Mouse (Mus musculus): ENCODE results near the gene Plppr1. TPM values are rescaled to one million over a fixed set of nuclear protein-coding genes. Genes with fewer than 3 reads are reported as not detected.

The Plppr1 gene
- total and polyA plus RNA-seq, 3 experiments, result not detected

DNA sequence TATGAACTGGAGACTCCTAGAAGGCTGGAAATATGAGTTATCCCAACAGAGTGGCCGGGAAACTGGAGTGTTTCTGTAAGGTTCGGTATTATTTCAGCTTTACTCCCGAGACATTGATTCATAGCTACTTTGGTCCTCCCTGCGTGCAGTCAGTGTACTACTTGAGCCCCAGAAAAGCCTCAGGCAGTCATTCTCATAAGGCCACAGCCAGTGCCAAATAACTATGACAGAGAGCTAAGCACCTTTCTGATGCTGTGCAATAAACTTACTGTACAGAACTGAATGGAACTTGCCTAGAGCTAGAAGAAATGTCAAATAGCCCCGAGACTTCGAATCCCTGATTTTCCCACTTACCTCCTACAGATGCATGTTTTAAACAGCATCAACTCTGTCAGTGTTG is 164.4 kb downstream of the Plppr1 start:
- Histone ChIP-seq H3K4me1 (ENCODE audit: control insufficient read depth in 1 of 2, insufficient read depth in 2 of 2, low read length in 2 of 2) (no peaks in the 10 kb centered on the region), H3K9ac (ENCODE audit: control insufficient read depth, low read depth, low read length, poor library complexity, severe bottlenecking) (no peak overlapping the region), H3K27me3 (ENCODE audit: control insufficient read depth in 1 of 2, insufficient read depth in 2 of 2, low read length in 2 of 2) (no peaks in the 10 kb centered on the region), H3K79me2 (ENCODE audit: control insufficient read depth, insufficient read depth, low read length, poor library complexity) (no peaks in the 10 kb centered on the region), H3K27ac (ENCODE audit: control insufficient read depth, low read depth, low read length) (no peak overlapping the region), H3K4me3 (ENCODE audit: control insufficient read depth in 1 of 2, insufficient read depth in 1 of 2, low read depth in 2 of 2, low read length in 2 of 2) (no peak overlapping the region), H3K36me3 (ENCODE audit: control insufficient read depth in 1 of 2, insufficient read depth in 2 of 2, low read length in 2 of 2) (no peaks in the 10 kb centered on the region), H3K9me3 (replicated peaks; ENCODE audit: insufficient read depth, low read length) (no peaks in the 10 kb centered on the region)
- DNase-seq (ENCODE audit: low read depth, low spot score), result no peak
- TF ChIP-seq ZMIZ1 (IDR thresholded peaks at IDR 0.05; ENCODE audit: low read depth, low read length) (no peak), NELFE (IDR thresholded peaks at IDR 0.05; ENCODE audit: low read depth, low read length) (no peak)

DNA sequence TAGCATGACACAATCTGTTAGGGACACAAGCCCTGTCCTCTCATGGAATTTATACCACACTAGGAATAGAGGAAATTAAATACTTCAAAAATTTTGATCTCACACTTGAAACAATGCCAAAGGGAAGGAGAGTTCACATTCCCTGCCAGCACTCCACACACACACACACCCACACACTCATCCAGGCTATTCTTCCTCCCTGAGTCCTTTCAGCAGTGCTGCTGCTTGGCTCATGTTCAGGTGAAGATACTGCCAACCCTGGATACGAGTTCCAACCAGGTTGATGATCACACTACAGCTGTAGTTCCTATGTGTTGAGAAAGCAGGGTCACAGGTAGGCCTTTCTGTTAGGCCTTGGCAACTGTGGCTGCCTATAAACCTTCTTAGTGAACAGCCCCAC is 165.9 kb downstream of the Plppr1 start:
- H3K9ac ChIP-seq (ENCODE audit: control insufficient read depth, low read depth, low read length, poor library complexity, severe bottlenecking), result no peak overlapping the region
- no peaks in the 10 kb centered on the region for H3K27me3 ChIP-seq (ENCODE audit: control insufficient read depth in 1 of 2, insufficient read depth in 2 of 2, low read length in 2 of 2)
- H3K4me3 ChIP-seq (ENCODE audit: control insufficient read depth in 1 of 2, insufficient read depth in 1 of 2, low read depth in 2 of 2, low read length in 2 of 2), result no peak overlapping the region
- H3K36me3 ChIP-seq (ENCODE audit: control insufficient read depth in 1 of 2, insufficient read depth in 2 of 2, low read length in 2 of 2), result no peaks in the 10 kb centered on the region
- no peak for TF ChIP-seq EP300 (IDR thresholded peaks at IDR 0.05; ENCODE audit: low read depth in 1 of 2, low read length in 2 of 2)
- no peak for TF ChIP-seq POLR2A (IDR thresholded peaks at IDR 0.05; ENCODE audit: control insufficient read depth in 1 of 2, insufficient read depth in 1 of 2, low read depth in 1 of 2, low read length in 2 of 2, poor library complexity in 1 of 2)
- no peak for TF ChIP-seq MEF2A (IDR thresholded peaks at IDR 0.05; ENCODE audit: extremely low read depth, insufficient replicate concordance, low read depth, low read length, poor library complexity, severe bottlenecking)
- no peak for TF ChIP-seq RCOR1 (IDR thresholded peaks at IDR 0.05; ENCODE audit: low read depth, low read length)
- no peak for TF ChIP-seq MXI1 (IDR thresholded peaks at IDR 0.05; ENCODE audit: low read depth, low read length)
- no peak overlapping the region for H3K27ac ChIP-seq (ENCODE audit: control insufficient read depth, low read depth, low read length)
- no peaks in the 10 kb centered on the region for H3K4me1 ChIP-seq (ENCODE audit: control insufficient read depth in 1 of 2, insufficient read depth in 2 of 2, low read length in 2 of 2)
- no peak for DNase-seq (ENCODE audit: low read depth, low spot score)
- H3K9me3 ChIP-seq (replicated peaks; ENCODE audit: insufficient read depth, low read length), result no peaks in the 10 kb centered on the region
- H3K79me2 ChIP-seq (ENCODE audit: control insufficient read depth, insufficient read depth, low read length, poor library complexity), result no peaks in the 10 kb centered on the region

DNA sequence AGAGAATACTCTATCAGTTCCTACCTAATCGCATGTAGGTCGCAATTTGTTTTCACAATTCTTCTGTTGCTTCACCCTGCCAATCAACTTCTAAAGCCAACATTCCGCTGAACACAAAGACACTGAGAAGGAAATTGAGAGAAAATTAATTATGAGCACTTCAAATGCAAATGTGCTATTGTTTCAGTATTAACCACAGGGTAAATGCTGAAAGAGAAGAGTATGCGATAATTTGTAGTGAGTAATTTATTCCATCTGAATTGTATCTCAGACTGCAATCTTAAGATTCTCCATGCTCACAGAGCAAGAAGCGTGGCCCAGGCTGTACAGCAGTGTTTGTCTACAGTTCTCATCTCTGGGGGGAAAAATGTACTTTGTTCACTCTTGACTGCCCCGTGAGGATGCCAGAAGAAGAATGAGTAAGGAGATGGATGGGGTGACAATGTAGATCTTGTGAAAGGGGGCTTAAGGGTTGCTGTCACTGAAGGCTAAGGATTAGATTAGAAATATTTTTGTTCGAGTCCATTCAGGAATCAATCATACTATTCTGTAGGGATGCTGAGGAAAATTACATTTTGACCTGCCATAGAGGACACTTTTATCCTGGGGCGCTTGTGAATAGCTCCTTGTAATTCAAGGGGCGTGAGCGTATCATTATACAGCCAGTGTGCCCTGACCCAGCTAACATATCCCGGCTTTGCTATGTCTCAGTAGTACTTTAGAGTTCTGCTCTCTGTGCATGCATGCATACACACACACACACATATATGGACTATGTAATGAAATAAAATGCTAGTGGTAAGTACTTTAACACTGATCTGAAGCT is 173.3 kb downstream of the Plppr1 start:
- H3K79me2 ChIP-seq (ENCODE audit: control insufficient read depth, insufficient read depth, low read length, poor library complexity), result no peaks in the 10 kb centered on the region
- DNase-seq (ENCODE audit: low read depth, low spot score), result no peak
- H3K36me3 ChIP-seq (ENCODE audit: control insufficient read depth in 1 of 2, insufficient read depth in 2 of 2, low read length in 2 of 2), result no peaks in the 10 kb centered on the region
- no peaks in the 10 kb centered on the region for H3K4me1 ChIP-seq (ENCODE audit: control insufficient read depth in 1 of 2, insufficient read depth in 2 of 2, low read length in 2 of 2)
- no peak overlapping the region for H3K4me3 ChIP-seq (ENCODE audit: control insufficient read depth in 1 of 2, insufficient read depth in 1 of 2, low read depth in 2 of 2, low read length in 2 of 2)
- no peak overlapping the region for H3K27ac ChIP-seq (ENCODE audit: control insufficient read depth, low read depth, low read length)
- TF ChIP-seq USF1 (IDR thresholded peaks at IDR 0.05; ENCODE audit: low read depth, low read length) (no peak), TAL1 (IDR thresholded peaks at IDR 0.05; ENCODE audit: low read length) (no peak), NRF1 (IDR thresholded peaks at IDR 0.05; ENCODE audit: insufficient read depth, low read depth, low read length, poor library complexity, severe bottlenecking) (no peak), ZC3H11A (IDR thresholded peaks at IDR 0.05; ENCODE audit: low read depth, low read length) (no peak), CTCF (IDR thresholded peaks at IDR 0.05 in 2 of 3, conservative IDR thresholded peaks at IDR 0.05 in 1 of 3; ENCODE audit: control insufficient read depth in 1 of 3, insufficient read depth in 1 of 3, low read depth in 2 of 3, low read length in 3 of 3, poor library complexity in 1 of 3, severe bottlenecking in 1 of 3) (no peak), POLR2A (IDR thresholded peaks at IDR 0.05; ENCODE audit: control insufficient read depth in 1 of 2, insufficient read depth in 1 of 2, low read depth in 1 of 2, low read length in 2 of 2, poor library complexity in 1 of 2) (no peak), SMC3 (IDR thresholded peaks at IDR 0.05; ENCODE audit: low read depth, low read length) (no peak), USF2 (IDR thresholded peaks at IDR 0.05; ENCODE audit: borderline replicate concordance in 1 of 2, insufficient read depth in 1 of 2, low read depth in 1 of 2, low read length in 2 of 2) (no peak), SIN3A (IDR thresholded peaks at IDR 0.05; ENCODE audit: low read length) (no peak)
- H3K9ac ChIP-seq (ENCODE audit: control insufficient read depth, low read depth, low read length, poor library complexity, severe bottlenecking), result no peak overlapping the region
- H3K9me3 ChIP-seq (replicated peaks; ENCODE audit: insufficient read depth, low read length), result no peaks in the 10 kb centered on the region
- no peaks in the 10 kb centered on the region for H3K27me3 ChIP-seq (ENCODE audit: control insufficient read depth in 1 of 2, insufficient read depth in 2 of 2, low read length in 2 of 2)

All from MEL (cell line).